Mouse (Mus musculus) embryonic facial prominence, embryonic 15.5 days (tissue): ENCODE results near the gene Meiob. TPM values are rescaled to one million over a fixed set of nuclear protein-coding genes. Genes with fewer than 3 reads are reported as not detected.

Experiments used
- ATAC-seq: fragments of 200-750 bp; cut with Nextera tagmentation; 2 replicates; pipeline ENCODE4 v1.8.0; 2017; ENCODE audit warnings: low read depth, moderate TSS enrichment; ENCODE audit not compliant: insufficient number of reproducible peaks, low FRiP score, low TSS enrichment
- H3K27ac ChIP-seq: fragments of 300-500 bp; sonication (generic); replicated peaks from 2 replicates; pipeline ENCODE4 v1.5.1; 2015; ENCODE audit warnings: mild to moderate bottlenecking, inconsistent platforms
- H3K27me3 ChIP-seq: fragments of 300-500 bp; sonication (generic); 2 replicates; pipeline ENCODE4 v1.6.1; 2015; ENCODE audit warnings: inconsistent platforms
- H3K36me3 ChIP-seq: fragments of 300-500 bp; sonication (generic); 2 replicates; pipeline ENCODE4 v1.6.1; 2015; ENCODE audit warnings: mild to moderate bottlenecking, inconsistent platforms
- H3K4me1 ChIP-seq: fragments of 300-500 bp; sonication (generic); 2 replicates; pipeline ENCODE4 v1.6.1; 2015; ENCODE audit warnings: inconsistent platforms
- H3K4me2 ChIP-seq: fragments of 300-500 bp; sonication (generic); replicated peaks from 2 replicates; pipeline ENCODE4 v1.6.1; 2015; ENCODE audit warnings: mild to moderate bottlenecking, inconsistent platforms
- H3K4me3 ChIP-seq: fragments of 300-500 bp; sonication (generic); replicated peaks from 2 replicates; pipeline ENCODE4 v1.5.1; 2015; ENCODE audit warnings: mild to moderate bottlenecking, inconsistent platforms
- H3K9ac ChIP-seq: fragments of 300-500 bp; sonication (generic); 2 replicates; pipeline ENCODE4 v1.6.1; 2015; ENCODE audit warnings: inconsistent platforms
- H3K9me3 ChIP-seq: fragments of 300-500 bp; sonication (generic); replicated peaks from 2 replicates; pipeline ENCODE4 v1.6.1; 2016; ENCODE audit warnings: inconsistent platforms
- WGBS: fragments of 180-500 bp; shearing (Covaris S2); methylation state at CpG from one replicate; pipeline ENCODE4 v1.1.7; 2015; 5-methylcytosine and 5-hydroxymethylcytosine counted together
- polyA plus RNA-seq: library from polyadenylated mRNA; unstranded; fragments of >200 nt; fragmentation: Nextera tagmentation; extraction: Ambion mirVana; gene quantifications from 2 replicates; pipeline ENCODE4 v1.2.1, GENCODE M21; 2015

The Meiob gene
- polyA plus RNA-seq, 1 experiment from 2014 or later = 0.09 TPM

DNA sequence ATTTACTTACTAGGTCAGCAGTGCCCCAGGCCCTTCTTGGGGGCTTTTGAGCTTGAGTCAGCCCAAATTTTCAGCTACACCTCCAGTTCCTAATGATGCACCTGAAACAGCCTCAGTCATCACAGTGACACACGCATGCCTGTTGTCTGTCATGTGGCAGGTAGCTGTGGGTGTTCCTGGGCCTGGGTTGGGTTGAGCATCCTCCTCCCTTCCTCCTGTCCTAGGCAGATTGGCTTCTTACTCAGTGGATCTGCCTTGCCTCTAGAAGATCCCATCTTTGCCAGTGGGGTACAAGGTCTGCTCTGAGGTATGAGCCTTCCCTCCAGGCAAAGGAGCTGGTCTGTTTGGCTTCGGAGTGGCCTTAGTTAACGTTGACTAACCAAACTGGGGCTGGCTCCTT lies 84.8 kb downstream of the Meiob start:
- H3K9me3 ChIP-seq = no peaks in the 10 kb centered on the region
- H3K4me1 ChIP-seq = peaks cover 39% of the 10 kb centered on the region
- H3K36me3 ChIP-seq = peaks cover 61% of the 10 kb centered on the region
- no peak for ATAC-seq
- no peak overlapping the region for H3K27ac ChIP-seq
- 0 out of 2 replicates have a peak overlapping the region, but pooled peaks have one; percentile 2 for H3K4me3 ChIP-seq
- WGBS = 81% methylated on average over 3 of the region's 3 CpGs
- H3K4me2 ChIP-seq = no peak overlapping the region
- H3K27me3 ChIP-seq = no peaks in the 10 kb centered on the region
- no peak overlapping the region for H3K9ac ChIP-seq

Other genes starting within 250 kb of the Meiob start
- 57.8 and 64.4 TPM in 2 replicates for gene Tsc2, start 171.7 kb upstream of the Meiob start, polyA plus RNA-seq
- 22.2 and 25.3 TPM in 2 replicates for gene Nthl1, start 171.6 kb upstream of the Meiob start, polyA plus RNA-seq
- gene Slc9a3r2, start 154.0 kb upstream of the Meiob start, polyA plus RNA-seq = 64.4 and 65.9 TPM in 2 replicates
- gene Npw, start 145.8 kb upstream of the Meiob start, polyA plus RNA-seq = 0.36 and 0.56 TPM in 2 replicates
- 23.8 and 26.8 TPM in 2 replicates for gene Zfp598, start 134.6 kb upstream of the Meiob start, polyA plus RNA-seq
- gene Syngr3, start 114.3 kb upstream of the Meiob start, polyA plus RNA-seq = 2.0 and 2.9 TPM in 2 replicates
- 33.1 and 35.2 TPM in 2 replicates for gene Gfer, start 108.1 kb upstream of the Meiob start, polyA plus RNA-seq
- gene Noxo1, start 108.1 kb upstream of the Meiob start, polyA plus RNA-seq = 3.8 and 5.8 TPM in 2 replicates
- gene Tbl3, start 96.6 kb upstream of the Meiob start, polyA plus RNA-seq = 61.3 and 63.4 TPM in 2 replicates
- 0.16 and 0.24 TPM in 2 replicates for gene Rnf151, start 86.2 kb upstream of the Meiob start, polyA plus RNA-seq
- gene Rps2, start 86.2 kb upstream of the Meiob start, polyA plus RNA-seq = 1,508 and 1,594 TPM in 2 replicates
- gene Ndufb10, start 79.8 kb upstream of the Meiob start, polyA plus RNA-seq = 223 and 227 TPM in 2 replicates
- not detected in 2 replicates for gene Rpl3l, start 76.5 kb upstream of the Meiob start, polyA plus RNA-seq
- 26.6 and 27.9 TPM in 2 replicates for gene Msrb1, start 67.6 kb upstream of the Meiob start, polyA plus RNA-seq
- 26.4 and 30.4 TPM in 2 replicates for gene Hs3st6, start 51.3 kb upstream of the Meiob start, polyA plus RNA-seq
- 47.0 and 47.3 TPM in 2 replicates for gene Hagh, start 35.9 kb downstream of the Meiob start, polyA plus RNA-seq
- 19.1 and 19.8 TPM in 2 replicates for gene Fahd1, start 46.1 kb downstream of the Meiob start, polyA plus RNA-seq
- gene Igfals, start 61.7 kb downstream of the Meiob start, polyA plus RNA-seq = 0.43 and 1.1 TPM in 2 replicates
- gene Nubp2, start 82.1 kb downstream of the Meiob start, polyA plus RNA-seq = 48.9 and 49.6 TPM in 2 replicates
- gene Spsb3, start 82.4 kb downstream of the Meiob start, polyA plus RNA-seq = 43.5 and 45.3 TPM in 2 replicates
- gene Eme2, start 90.8 kb downstream of the Meiob start, polyA plus RNA-seq = 28.5 and 32.6 TPM in 2 replicates
- 86.8 and 92.3 TPM in 2 replicates for gene Mrps34, start 90.8 kb downstream of the Meiob start, polyA plus RNA-seq
- gene Nme3, start 92.2 kb downstream of the Meiob start, polyA plus RNA-seq = 48.2 and 52.0 TPM in 2 replicates
- gene Mapk8ip3, start 132.7 kb downstream of the Meiob start, polyA plus RNA-seq = 36.4 and 38.3 TPM in 2 replicates
- 148 and 166 TPM in 2 replicates for gene Jpt2, start 156.4 kb downstream of the Meiob start, polyA plus RNA-seq
- gene Cramp1l, start 211.5 kb downstream of the Meiob start, polyA plus RNA-seq = 7.2 and 7.8 TPM in 2 replicates
- 19.4 and 19.8 TPM in 2 replicates for gene Ift140, start 211.8 kb downstream of the Meiob start, polyA plus RNA-seq